Mouse (Mus musculus): Measurements from ENCODE around the gene Cdc6.

Gene Cdc6

GRCm38 (mm10) chr11:98907437-98908173 lies at the start of gene Cdc6:
Gene Cdc6, plus strand, starts transcription at chr11:98907801.
- DNase-seq: peak; percentile 98

GRCm38 (mm10) chr11:98858759-98859731 lies 48.6 kb upstream of the Cdc6 start:
- peak; percentile 95 for DNase-seq

GRCm38 (mm10) chr11:98863028-98863750 lies 44.4 kb upstream of the Cdc6 start, which contains the start of gene Wipf2:
Gene Wipf2, plus strand, starts transcription at chr11:98863638.
- peak; percentile 97 for DNase-seq

GRCm38 (mm10) chr11:98863751-98864429 lies 43.7 kb upstream of the Cdc6 start:
- peak; percentile 40 for DNase-seq

- DNase-seq: no peak
Measured at GRCm38 (mm10) chr11:98867293-98867692, 40.3 kb upstream of the Cdc6 start.

GRCm38 (mm10) chr11:98869906-98870305 lies 37.7 kb upstream of the Cdc6 start:
- DNase-seq: no peak

- no peak for DNase-seq
Measured at GRCm38 (mm10) chr11:98870791-98871190, 36.8 kb upstream of the Cdc6 start.

GRCm38 (mm10) chr11:98871416-98871815 lies 36.2 kb upstream of the Cdc6 start:
- DNase-seq: no peak

- no peak for DNase-seq
Measured at GRCm38 (mm10) chr11:98872040-98872439, 35.6 kb upstream of the Cdc6 start.

- peak; percentile 24 for DNase-seq
Measured at GRCm38 (mm10) chr11:98873900-98874299, 33.7 kb upstream of the Cdc6 start.

GRCm38 (mm10) chr11:98877001-98877400 lies 30.6 kb upstream of the Cdc6 start:
- DNase-seq: peak; percentile 69

- DNase-seq: no peak
Measured at GRCm38 (mm10) chr11:98887703-98888102, 19.9 kb upstream of the Cdc6 start.

- no peak for DNase-seq
Measured at GRCm38 (mm10) chr11:98889077-98889476, 18.5 kb upstream of the Cdc6 start.

GRCm38 (mm10) chr11:98889977-98890376 lies 17.6 kb upstream of the Cdc6 start:
- no peak for DNase-seq

- no peak for DNase-seq
Measured at GRCm38 (mm10) chr11:98892426-98892825, 15.2 kb upstream of the Cdc6 start.

GRCm38 (mm10) chr11:98900529-98901125 lies 7.0 kb upstream of the Cdc6 start:
- DNase-seq: no peak

- DNase-seq: no peak
Measured at GRCm38 (mm10) chr11:98902621-98903245, 4.9 kb upstream of the Cdc6 start.

GRCm38 (mm10) chr11:98904577-98904976 lies 3.0 kb upstream of the Cdc6 start:
- DNase-seq: no peak

- DNase-seq: no peak
Measured at GRCm38 (mm10) chr11:98905033-98905432, 2.6 kb upstream of the Cdc6 start.

- DNase-seq: no peak
Measured at GRCm38 (mm10) chr11:98905583-98905982, 2.0 kb upstream of the Cdc6 start.

- DNase-seq: no peak
Measured at GRCm38 (mm10) chr11:98907063-98907436, 551 bp upstream of the Cdc6 start.

GRCm38 (mm10) chr11:98909654-98910053 lies 2.1 kb downstream of the Cdc6 start:
- DNase-seq: peak; percentile 84

All from kidney, adult 9 months (tissue).